Mouse (Mus musculus) kidney, adult 8-10 months (tissue): ENCODE measurements at regions not wholly inside any gene's neighbourhood (a gene's known extent, or its start where the extent isn't known, plus 50 kb on each side); places are given as distances from the start of the nearest gene placed in this dataset.

Source experiments
- DNase-seq, 2 experiments: peaks; one replicate each; pipeline ENCODE4 v3.0.0; 2022

GRCm38 (mm10) chr3:16751764-16752485, 745.7 kb upstream of the Gm5150 start:
- DNase-seq = peak in 1 of 2 experiments; percentile 13

GRCm38 (mm10) chr3:16733936-16734330, 727.7 kb upstream of the Gm5150 start:
- no peak for DNase-seq

- DNase-seq = no peak
Observed at GRCm38 (mm10) chr3:16733295-16733935, 727.2 kb upstream of the Gm5150 start.

GRCm38 (mm10) chr3:16724371-16725100, 718.3 kb upstream of the Gm5150 start:
- DNase-seq = peak; percentile 29 to 35

GRCm38 (mm10) chr3:16723631-16724030, 717.4 kb upstream of the Gm5150 start:
- peak; percentile 9 to 13 for DNase-seq

- no peak for DNase-seq
Observed at GRCm38 (mm10) chr3:16690955-16691354, 684.7 kb upstream of the Gm5150 start.

- no peak for DNase-seq
Observed at GRCm38 (mm10) chr3:16688973-16689372, 682.7 kb upstream of the Gm5150 start.

- no peak for DNase-seq
Observed at GRCm38 (mm10) chr3:16657566-16657965, 651.3 kb upstream of the Gm5150 start.
